Mouse (Mus musculus) B cell, adult 2 months (primary cell): ENCODE results near the gene Sorbs1.

Experiments
- DNase-seq, 2 experiments: peaks; one replicate each; pipeline ENCODE4 v3.0.0; 2022

Gene Sorbs1

GRCm38 (mm10) chr19:40341141-40341540, 172.4 kb downstream of the Sorbs1 start:
- no peak for DNase-seq

- no peak for DNase-seq
These were observed 176.9 kb downstream of the Sorbs1 start for GRCm38 (mm10) chr19:40336694-40337093.

- no peak for DNase-seq
These were observed 179.7 kb downstream of the Sorbs1 start for GRCm38 (mm10) chr19:40333905-40334304.

GRCm38 (mm10) chr19:40333081-40333480, 180.5 kb downstream of the Sorbs1 start:
- no peak for DNase-seq

GRCm38 (mm10) chr19:40332303-40332702, 181.3 kb downstream of the Sorbs1 start:
- DNase-seq = no peak

GRCm38 (mm10) chr19:40331846-40332245, 181.7 kb downstream of the Sorbs1 start:
- no peak for DNase-seq

GRCm38 (mm10) chr19:40326126-40326525, 187.5 kb downstream of the Sorbs1 start:
- DNase-seq = no peak

GRCm38 (mm10) chr19:40325381-40325780, 188.2 kb downstream of the Sorbs1 start:
- no peak for DNase-seq

GRCm38 (mm10) chr19:40322226-40322625, 191.4 kb downstream of the Sorbs1 start:
- DNase-seq = no peak

GRCm38 (mm10) chr19:40319199-40319598, 194.4 kb downstream of the Sorbs1 start:
- DNase-seq = no peak

- DNase-seq = no peak
These were observed 195.1 kb downstream of the Sorbs1 start for GRCm38 (mm10) chr19:40318511-40318910.

- no peak for DNase-seq
These were observed 196.6 kb downstream of the Sorbs1 start for GRCm38 (mm10) chr19:40317001-40317400.

- no peak for DNase-seq
These were observed 199.3 kb downstream of the Sorbs1 start for GRCm38 (mm10) chr19:40314252-40314651.

GRCm38 (mm10) chr19:40311631-40312030, 201.9 kb downstream of the Sorbs1 start:
- DNase-seq = no peak

- DNase-seq = no peak
These were observed 203.0 kb downstream of the Sorbs1 start for GRCm38 (mm10) chr19:40310410-40311130.

GRCm38 (mm10) chr19:40309911-40310310, 203.7 kb downstream of the Sorbs1 start:
- DNase-seq = no peak

GRCm38 (mm10) chr19:40307550-40307949, 206.0 kb downstream of the Sorbs1 start:
- DNase-seq = no peak

- no peak for DNase-seq
These were observed 206.9 kb downstream of the Sorbs1 start for GRCm38 (mm10) chr19:40306631-40307030.

GRCm38 (mm10) chr19:40305456-40305855, 208.1 kb downstream of the Sorbs1 start:
- DNase-seq = no peak

GRCm38 (mm10) chr19:40302916-40303315, 210.7 kb downstream of the Sorbs1 start:
- DNase-seq = no peak

GRCm38 (mm10) chr19:40302477-40302876, 211.1 kb downstream of the Sorbs1 start:
- no peak for DNase-seq

GRCm38 (mm10) chr19:40299983-40300759, 213.4 kb downstream of the Sorbs1 start:
- DNase-seq = no peak

GRCm38 (mm10) chr19:40299182-40299581, 214.4 kb downstream of the Sorbs1 start:
- no peak for DNase-seq

- no peak for DNase-seq
These were observed 215.0 kb downstream of the Sorbs1 start for GRCm38 (mm10) chr19:40298574-40298973.
